Mouse (Mus musculus) gastrocnemius, postnatal 14 days (tissue): ENCODE results near the gene Dgki. TPM values are rescaled to one million over a fixed set of nuclear protein-coding genes. Genes with fewer than 3 reads are reported as not detected.

Source experiments
- DNase-seq: peaks from one replicate; pipeline ENCODE4 v3.0.0; 2021; ENCODE audit warnings: mixed read lengths
- intact Hi-C: fragments of 180-260 bp; cut with DNase I; formaldehyde crosslinking; loops from one replicate; pipeline ENCODE4 v1.15.1; 2025; ENCODE audit warnings: low total_unique reads
- long read RNA-seq, 2 experiments: library from polyadenylated mRNA; stranded (forward); transcript quantifications; one replicate each; pipeline ENCODE4 v2.0.0; 2021
- total RNA-seq, 2 experiments: library from RNA; stranded (reverse); gene quantifications; 2 replicates each; pipeline ENCODE4 v1.2.3; 2021

Dgki gene
- total RNA-seq, result under 1 TPM; 0.41 to 0.55 TPM
- long read RNA-seq, experiment 1, result 0 reads
- long read RNA-seq, experiment 2, result 0 reads

DNA sequence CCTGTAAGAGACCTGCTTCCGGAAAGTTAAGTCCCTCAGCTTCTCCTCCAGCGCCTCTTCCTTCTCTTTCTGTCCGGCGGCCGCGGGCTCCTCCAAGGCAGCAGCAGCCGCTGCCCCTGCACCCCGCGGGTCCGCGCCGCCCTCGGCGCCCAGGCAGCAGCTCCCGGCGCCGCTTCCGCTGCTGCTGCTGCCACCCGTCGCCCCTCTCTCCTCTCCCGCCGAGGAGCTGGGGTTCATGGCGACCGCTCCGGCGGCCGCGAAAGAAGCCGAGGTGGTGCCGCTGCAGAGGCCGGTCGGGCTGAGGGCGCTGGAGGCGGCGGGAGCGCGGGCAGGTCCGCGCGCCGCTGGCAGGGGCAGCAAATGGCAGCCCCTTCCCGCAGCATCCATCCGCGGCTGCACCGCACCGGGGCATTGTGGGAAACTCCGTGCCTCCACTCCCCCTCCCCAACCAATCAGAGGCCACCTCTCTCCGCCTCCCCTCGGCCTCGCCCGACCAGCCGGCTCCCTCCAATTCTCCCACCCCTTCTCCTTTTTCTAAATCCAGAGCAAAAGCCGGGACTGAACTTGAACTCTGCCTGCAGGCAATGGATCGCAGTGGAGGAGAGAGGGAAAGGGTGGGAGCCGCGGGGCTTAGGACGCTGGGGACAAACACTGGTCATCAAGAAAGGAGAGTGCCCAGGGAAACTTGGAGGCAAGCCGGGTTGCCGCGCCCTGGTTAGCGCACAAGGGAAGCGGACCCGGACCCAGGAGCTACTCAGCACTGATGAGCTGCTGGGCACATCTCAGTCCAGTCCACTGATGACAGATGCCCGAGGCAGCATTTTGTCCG lies at the start of gene Dgki:
TSS of gene Dgki (minus strand) at position 623 of the 829 bp plus-strand sequence.
- peak; percentile 27 for DNase-seq
- intact Hi-C loops, result no loop called here

GRCm38 (mm10) chr6:37347606-37348005 lies 47.6 kb upstream of the Dgki start:
- intact Hi-C loops, result no loop called here
- no peak for DNase-seq

GRCm38 (mm10) chr6:37338055-37338454 lies 38.1 kb upstream of the Dgki start:
- intact Hi-C loops, result no loop called here
- DNase-seq, result no peak

GRCm38 (mm10) chr6:37336831-37337260 lies 36.9 kb upstream of the Dgki start:
- intact Hi-C loops, result no loop called here

DNA sequence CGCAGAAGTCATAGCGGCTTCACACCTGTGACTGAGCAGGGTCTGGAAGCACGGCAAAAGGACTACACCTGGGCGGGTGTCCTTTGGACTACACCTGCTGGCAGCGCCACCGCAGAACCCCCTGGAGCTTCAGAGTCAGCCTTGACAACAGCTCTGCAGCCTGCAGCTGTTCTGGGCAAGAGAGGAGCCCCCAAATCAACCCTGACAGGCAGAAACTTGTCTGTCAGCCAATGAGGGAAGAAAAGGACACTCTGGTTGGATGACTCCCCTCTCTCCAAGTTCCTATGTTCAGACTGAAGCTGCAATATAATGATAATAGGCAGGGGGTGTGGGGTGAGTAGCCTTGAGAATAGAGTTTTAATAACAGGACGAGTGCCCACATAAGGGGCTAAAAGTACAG lies 36.4 kb upstream of the Dgki start:
- no peak for DNase-seq

More at GRCm38 (mm10) chr6:37336831-37337260, 36.9 kb upstream of the Dgki start:
- no peak for DNase-seq

GRCm38 (mm10) chr6:37332846-37333245 lies 32.9 kb upstream of the Dgki start:
- DNase-seq, result no peak
- intact Hi-C loops, result no loop called here

More for the DNA sequence above, 36.4 kb upstream of the Dgki start:
- intact Hi-C loops, result no loop called here

DNA sequence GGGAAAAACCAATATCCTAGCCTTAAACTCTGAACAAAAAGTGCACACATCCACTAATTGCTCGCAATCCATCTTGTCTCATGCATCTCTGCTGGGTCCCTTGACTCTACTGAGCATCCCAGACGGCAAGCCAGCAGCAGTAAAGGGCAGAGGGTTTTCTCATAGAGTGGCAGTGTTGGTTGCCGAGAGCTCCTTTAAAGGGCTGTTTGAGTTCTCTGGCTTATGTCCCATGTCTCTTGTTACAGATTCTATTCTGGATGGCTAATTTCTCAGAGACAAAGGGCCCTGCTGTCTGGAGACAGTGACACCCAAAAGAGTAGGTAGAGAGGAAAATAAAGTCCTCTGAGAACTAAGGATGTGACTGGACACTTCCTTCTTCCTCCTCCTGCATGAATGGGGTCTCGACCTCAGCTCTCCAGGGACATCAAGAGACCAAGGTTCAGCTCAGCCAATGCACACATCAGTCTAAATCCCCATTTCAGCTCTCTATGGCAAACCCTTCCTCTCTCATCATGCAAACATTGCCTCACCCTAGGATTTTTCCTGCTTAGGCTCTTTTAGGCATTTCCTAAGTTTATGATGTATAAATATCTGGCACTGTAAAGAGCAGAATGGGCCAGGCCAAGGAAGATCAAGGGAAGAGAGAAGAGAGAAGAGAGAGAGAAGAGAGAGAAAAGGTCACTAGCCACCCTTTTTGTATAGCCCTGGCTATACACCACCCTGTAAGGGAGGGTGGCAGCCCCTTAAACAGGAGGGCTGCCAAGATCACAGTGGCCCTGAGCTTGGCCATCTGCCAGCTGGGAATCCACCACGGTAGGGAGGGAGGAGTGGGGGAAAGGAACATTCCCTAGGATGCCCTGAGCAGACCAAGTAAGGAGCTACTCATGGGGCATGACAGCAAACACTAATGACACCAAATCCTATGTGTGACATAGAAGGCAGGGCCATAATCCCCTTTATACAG lies 30.2 kb upstream of the Dgki start:
- no peak for DNase-seq

GRCm38 (mm10) chr6:37329376-37329775 lies 29.4 kb upstream of the Dgki start:
- intact Hi-C loops, result no loop called here
- DNase-seq, result no peak

More for the DNA sequence above, 30.2 kb upstream of the Dgki start:
- intact Hi-C loops, result no loop called here

DNA sequence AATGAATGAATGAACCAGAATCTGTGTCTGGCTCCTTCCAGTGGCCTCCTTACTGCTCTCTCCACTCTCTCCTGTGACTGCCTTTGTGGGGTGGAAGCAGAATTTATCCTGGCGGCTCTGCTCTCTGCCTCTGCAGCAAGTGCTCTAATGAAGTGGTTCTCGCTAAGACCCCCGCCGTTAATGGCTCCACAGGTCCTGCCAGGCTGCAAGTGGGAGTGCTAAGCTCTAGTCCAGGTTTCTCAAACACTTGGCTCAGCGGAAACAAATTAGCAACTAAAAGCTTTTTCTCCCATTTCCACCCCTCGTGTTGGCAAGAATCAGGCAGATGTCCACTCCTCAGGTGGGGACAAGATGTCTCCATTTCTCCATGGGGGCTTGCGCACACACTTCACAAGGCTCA lies 28.7 kb upstream of the Dgki start:
- no peak for DNase-seq
- intact Hi-C loops, result no loop called here

DNA sequence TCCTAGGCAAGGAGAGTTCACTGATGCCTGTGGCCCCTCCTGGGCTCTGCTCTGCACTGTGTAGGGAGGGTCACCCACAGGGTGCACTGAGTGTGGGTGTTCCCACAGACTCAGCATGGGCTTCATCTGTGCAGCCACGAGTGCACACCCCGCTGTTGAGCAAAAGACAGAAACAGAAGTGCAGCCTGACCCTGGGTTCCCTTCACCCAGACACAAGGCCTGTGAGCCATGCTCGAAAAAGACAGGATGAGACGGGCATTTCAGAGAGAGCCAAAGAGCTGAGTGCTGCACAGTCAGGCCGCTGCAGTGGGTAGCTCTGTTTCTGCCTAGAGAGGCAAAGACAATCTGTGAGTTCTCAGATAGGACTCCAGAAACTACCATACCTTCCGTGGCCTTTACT lies 27.5 kb upstream of the Dgki start:
- intact Hi-C loops, result no loop called here
- no peak for DNase-seq

- intact Hi-C loops, result no loop called here
- DNase-seq, result no peak
Observed at GRCm38 (mm10) chr6:37326603-37326955, 26.6 kb upstream of the Dgki start.

DNA sequence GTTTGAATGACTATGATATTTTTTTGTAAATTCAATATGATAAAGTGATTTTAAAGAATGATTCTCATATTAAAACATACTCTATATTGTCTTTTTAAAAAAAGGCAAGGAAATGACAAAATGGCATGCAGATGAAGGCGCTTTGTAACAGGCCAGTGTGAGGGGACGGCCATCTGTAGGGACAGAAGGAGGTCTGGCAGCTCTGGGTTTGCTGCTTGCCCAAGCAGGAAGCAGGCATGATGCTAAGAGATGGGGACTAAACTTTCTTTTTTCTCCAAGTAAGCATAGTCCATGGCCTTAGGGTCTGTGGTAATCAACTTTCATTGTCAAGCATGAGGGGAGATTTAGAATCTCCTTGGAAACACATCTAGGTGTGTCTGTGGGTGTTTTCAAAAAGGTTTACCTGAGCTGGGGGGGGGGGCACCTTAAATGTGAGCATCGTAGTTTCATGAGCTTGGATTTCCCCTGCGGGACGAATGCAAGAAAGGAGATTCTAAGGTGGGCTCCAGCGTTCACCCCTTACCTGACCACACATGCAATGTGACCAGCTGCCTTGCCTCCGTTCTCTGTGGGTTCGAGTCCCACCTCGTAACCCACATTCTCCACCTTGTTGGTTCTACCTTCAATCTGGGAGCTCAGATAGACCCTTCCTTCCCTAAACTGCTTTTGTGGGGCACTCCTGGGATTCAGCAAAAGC lies 26.1 kb upstream of the Dgki start:
- intact Hi-C loops, result no loop called here
- DNase-seq, result no peak

DNA sequence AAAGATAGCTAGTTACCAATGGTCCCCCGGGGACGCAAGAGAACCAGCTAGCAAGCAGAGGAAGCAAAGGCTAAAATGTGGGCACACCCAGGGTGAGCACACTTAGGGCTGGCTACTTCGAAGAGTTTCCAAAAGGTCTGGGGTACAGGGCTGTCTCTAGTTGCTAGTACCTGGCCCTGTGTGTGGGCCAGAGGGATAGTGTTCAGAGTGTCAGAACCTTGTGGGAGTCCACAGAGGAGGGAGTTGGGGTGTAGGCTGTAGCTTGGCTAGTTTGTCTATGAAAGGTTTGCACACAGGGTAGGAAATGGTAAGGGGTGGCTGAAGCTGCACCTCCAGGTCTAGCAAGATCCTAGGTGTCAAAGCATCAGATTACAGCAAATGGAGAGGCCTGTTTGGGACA lies 25.1 kb upstream of the Dgki start:
- intact Hi-C loops, result no loop called here
- DNase-seq, result no peak

DNA sequence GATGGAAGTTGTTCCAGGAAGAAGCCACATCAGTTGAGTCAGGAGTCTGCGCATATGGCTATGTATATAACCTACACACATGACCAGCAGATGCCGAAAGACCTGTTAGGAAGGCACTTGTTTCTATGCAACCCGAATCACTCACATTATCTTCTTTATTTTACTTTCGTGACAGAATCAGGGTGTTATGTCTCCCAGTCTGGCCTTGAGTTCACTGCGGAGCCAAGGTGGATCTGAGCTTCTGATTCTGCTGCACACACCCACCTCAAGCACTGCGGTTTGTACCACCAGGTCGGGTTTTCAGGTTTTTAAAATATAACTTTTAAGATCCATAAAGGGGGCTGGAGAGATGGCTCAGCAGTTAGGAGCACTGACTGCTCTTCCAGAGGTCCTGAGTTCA lies 22.7 kb upstream of the Dgki start:
- intact Hi-C loops, result no loop called here
- DNase-seq, result no peak

DNA sequence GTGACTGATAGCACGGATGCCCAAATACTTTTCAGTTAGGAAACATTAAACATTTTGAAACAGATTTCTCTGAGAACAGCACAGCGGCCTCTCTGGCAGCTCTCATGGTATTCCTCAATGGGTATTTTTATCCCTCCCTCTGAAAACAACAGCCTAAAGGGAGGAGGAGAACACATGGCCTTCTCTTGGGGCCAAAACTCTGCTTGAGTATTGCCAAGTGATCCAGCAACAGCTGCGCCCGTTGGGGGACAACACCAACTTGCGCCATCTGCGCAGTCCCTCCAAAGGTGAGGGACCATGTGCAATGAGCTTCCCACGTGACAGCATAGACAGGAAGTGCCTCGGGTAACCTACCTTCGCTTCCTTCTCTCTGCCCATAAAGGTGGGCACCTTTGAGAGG lies 22.1 kb upstream of the Dgki start:
- no peak for DNase-seq
- intact Hi-C loops, result no loop called here

DNA sequence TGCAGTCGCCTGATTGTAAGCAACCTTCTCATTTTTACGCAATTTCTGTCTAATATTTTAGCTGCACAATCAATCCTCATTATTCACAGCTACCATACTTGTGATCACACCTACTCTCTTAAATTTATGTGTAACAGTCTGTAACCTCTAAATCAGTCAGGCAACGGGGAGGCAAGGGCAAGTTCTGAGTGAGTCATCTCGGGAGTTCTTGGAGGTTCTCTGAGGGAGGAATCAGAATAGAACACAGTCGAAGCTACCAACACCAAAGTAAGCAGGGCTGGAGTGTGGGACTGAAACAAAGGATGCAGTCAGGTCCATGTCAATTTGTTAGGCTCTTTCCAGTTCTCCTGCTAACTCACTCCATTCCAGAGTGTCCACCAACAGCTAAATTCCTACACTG lies 17.9 kb upstream of the Dgki start:
- DNase-seq, result no peak
- intact Hi-C loops, result no loop called here

DNA sequence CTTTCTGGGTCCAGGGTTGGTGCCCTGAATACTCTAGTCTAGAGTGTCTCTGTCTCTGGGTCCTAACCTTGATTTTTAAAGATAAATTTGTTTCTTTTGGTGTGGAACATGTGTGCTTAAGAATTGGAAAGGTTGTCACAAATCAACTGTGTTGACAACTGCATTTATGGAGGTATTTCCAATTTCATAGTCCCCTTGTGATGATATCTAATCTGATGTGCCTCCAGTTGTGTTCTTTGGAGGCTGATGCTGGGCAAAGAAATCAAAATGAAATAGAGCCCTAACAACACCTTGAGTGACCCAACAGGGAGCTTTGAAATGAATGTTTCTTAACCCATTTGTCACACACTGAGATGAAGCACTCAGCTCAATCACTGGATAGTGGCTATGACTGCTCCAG lies 15.5 kb upstream of the Dgki start:
- no peak for DNase-seq
- intact Hi-C loops, result no loop called here

DNA sequence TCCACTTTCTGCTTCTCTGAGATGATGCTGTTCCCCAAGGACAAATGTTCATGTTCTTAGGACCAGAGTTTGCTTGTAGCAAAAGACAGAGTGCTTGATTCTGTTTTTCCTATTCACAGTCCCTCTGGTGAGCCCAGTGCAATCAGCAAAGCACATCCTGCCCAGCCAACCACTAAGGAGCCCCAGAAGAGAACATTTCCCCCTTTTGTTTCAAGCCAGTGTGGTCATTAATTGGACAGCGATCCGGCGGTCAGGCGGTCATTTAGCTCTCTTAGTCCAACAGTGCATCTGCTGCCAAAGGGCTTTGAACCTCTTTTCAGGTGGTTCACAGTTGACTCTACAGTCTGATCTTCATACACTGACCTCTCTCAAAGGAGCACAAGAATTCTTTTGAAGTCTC lies 10.6 kb upstream of the Dgki start:
- intact Hi-C loops, result no loop called here
- DNase-seq, result peak; percentile 31

DNA sequence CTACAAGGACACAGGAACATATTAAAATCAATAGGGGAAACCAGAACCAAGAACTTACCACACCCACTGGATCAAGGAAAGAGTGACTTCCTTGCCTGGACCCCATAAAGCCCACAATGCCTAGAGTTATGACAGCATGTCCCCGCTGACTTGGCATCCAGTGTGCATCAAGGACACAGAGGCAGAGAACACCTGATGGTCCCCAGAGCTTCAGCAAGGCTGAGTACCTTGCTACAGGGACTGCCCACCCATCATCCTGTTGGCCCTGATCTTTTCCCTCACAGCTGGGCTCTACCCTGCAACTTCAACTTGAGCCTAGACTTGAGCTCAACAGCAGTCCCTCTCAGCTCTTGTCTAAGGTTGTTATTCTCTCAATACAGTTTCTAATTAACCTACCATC lies 6.6 kb upstream of the Dgki start:
- no peak for DNase-seq
- intact Hi-C loops, result no loop called here

GRCm38 (mm10) chr6:37300492-37300891 lies 508 bp upstream of the Dgki start:
- intact Hi-C loops, result no loop called here
- DNase-seq, result no peak
